Mouse (Mus musculus): ENCODE results near the gene Bpifb9b. TPM values are rescaled to one million over a fixed set of nuclear protein-coding genes. Genes with fewer than 3 reads are reported as not detected.
A peak's percentile ranks its signal among the peaks of the same experiment; 100 is the strongest.
"Not testable (repeated sequence)": the region's sequence is repeated elsewhere in the genome, so short reads cannot be mapped to it uniquely, and the experiment has no call there.

Bpifb9b gene
- not detected in 2 replicates for total RNA-seq (2015)
- not detected in 2 replicates for total RNA-seq (2017)

GRCm38 (mm10) chr2:154306927-154307326 is at the start of gene Bpifb9b:
TSS of gene Bpifb9b (plus strand) at chr2:154307227.
- not testable (repeated sequence) for ATAC-seq (replicated peaks; ENCODE audit: poor library complexity)

DNA sequence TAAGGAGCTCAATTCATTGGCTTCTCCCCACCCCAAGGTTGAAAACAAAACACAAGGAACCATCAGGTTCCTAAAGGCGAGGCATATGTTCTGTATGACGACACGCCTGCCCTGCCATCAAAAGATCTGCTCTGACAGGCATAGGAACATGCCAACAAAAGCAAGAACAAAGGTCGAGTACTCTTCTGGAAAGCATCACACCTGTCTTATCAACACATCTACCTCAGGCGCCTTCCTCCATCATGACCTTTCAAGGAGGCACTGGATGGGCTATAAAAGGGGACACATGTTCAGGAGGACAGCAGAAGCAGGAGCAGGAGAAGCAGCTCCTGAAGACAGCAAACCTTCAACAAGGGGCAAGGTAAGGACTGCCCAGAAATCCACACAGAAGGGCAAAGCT is 49.5 kb upstream of the Bpifb9b start, which contains the start of gene Bpifb9a:
Bpifb9a (plus strand) TSS at position 301 of the 400 bp plus-strand sequence.
- not testable (repeated sequence) for ATAC-seq (replicated peaks; ENCODE audit: poor library complexity)

- peak; percentile 98 for ATAC-seq (replicated peaks; ENCODE audit: poor library complexity)
Observed at GRCm38 (mm10) chr2:154264397-154264796, 42.6 kb upstream of the Bpifb9b start.

GRCm38 (mm10) chr2:154291866-154292265 is 15.2 kb upstream of the Bpifb9b start:
- ATAC-seq (replicated peaks; ENCODE audit: poor library complexity) = not testable (repeated sequence)

DNA sequence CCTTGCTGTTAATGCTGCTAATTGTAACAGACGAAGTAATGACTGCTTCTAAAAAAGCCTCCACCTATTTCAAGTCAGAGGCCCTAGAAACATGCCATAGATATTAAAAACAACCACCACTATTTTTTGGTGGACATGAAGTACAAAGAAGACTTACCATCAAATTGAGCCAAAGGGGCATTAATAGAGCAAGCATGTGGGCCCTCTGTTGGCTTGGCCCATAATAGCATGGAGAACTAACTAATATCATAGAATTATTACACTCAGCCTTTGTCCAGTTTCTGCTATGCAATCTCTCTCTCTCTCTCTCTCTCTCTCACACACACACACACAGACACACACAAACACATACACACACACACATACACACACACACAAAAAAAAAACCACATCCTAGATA is 14.2 kb upstream of the Bpifb9b start:
- ATAC-seq (replicated peaks; ENCODE audit: poor library complexity) = no peak

GRCm38 (mm10) chr2:154294746-154295145 is 12.3 kb upstream of the Bpifb9b start:
- ATAC-seq (replicated peaks; ENCODE audit: poor library complexity) = peak; percentile 34; the same call in 1 of the 2 replicates

DNA sequence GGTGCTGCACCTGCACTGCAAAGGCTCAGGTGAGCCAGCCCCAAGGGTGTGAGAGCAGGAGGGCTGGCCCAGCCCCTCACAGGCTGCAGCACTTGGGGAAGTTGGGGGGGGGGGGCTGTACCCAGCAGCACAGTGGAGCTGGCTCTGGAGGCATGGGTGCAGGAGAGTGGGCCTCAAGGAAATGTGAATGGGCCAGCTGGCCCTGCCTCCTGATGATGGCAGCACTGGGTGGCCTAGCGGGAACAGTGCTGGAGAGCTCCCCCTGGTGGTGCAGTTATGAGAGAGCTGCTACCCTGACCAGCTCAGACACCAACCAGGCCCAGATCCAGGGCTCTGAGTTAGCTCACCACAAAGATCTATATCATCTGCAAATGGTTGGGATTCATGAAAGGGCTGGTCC is 6.5 kb upstream of the Bpifb9b start:
- ATAC-seq (replicated peaks; ENCODE audit: poor library complexity) = peak; percentile 99

DNA sequence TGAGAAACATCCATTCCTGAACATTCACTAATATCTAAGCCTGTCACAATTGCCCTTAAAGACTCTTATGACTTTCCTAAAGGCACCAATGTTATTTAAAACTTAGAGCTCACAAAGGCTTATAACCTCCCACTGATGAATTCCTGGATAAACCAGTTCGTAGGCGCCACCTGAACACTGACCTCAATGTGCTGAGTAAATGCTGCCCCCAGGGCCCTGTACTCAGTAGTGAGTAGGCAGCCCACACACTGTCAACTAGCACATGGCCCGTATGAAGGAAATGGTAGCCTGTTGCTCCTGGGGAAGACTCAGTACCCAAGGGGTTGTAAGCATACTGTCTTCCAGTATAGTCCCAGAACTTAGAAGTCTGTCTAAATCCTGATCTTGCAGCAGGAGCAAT is 5.3 kb upstream of the Bpifb9b start:
- ATAC-seq (replicated peaks; ENCODE audit: poor library complexity) = no peak

- peak; percentile 72 for ATAC-seq (replicated peaks; ENCODE audit: poor library complexity)
Observed at GRCm38 (mm10) chr2:154304604-154305003, 2.4 kb upstream of the Bpifb9b start.

- peak; percentile 99 for ATAC-seq (replicated peaks; ENCODE audit: poor library complexity)
Observed at GRCm38 (mm10) chr2:154313771-154314170, 6.7 kb downstream of the Bpifb9b start.

- peak; percentile 80 for ATAC-seq (replicated peaks; ENCODE audit: poor library complexity)
Observed at GRCm38 (mm10) chr2:154326852-154327251, 19.8 kb downstream of the Bpifb9b start.

GRCm38 (mm10) chr2:154335572-154335971 is 28.5 kb downstream of the Bpifb9b start:
- ATAC-seq (replicated peaks; ENCODE audit: poor library complexity) = no peak

DNA sequence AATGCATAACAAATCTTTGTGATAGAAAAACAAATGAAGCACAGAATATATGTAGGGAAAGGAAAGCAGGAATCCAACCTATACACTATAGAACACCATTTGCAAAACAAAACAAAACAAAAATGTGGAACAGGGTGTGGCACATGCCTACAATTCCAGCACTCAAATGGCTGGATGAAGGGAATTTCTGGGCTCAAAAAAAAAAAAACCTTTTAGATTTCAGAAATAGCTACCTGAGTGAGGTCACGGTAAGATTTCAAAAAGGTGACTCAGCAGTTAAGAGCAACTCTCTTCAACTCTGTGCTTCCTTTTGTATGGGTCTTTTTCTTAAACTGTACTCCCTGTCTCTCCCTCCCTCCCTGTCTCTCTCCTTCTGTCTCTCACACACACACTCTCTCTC is 31.1 kb downstream of the Bpifb9b start:
- ATAC-seq (replicated peaks; ENCODE audit: poor library complexity) = no peak

- no peak for ATAC-seq (replicated peaks; ENCODE audit: poor library complexity)
Observed at GRCm38 (mm10) chr2:154339356-154339755, 32.3 kb downstream of the Bpifb9b start.

DNA sequence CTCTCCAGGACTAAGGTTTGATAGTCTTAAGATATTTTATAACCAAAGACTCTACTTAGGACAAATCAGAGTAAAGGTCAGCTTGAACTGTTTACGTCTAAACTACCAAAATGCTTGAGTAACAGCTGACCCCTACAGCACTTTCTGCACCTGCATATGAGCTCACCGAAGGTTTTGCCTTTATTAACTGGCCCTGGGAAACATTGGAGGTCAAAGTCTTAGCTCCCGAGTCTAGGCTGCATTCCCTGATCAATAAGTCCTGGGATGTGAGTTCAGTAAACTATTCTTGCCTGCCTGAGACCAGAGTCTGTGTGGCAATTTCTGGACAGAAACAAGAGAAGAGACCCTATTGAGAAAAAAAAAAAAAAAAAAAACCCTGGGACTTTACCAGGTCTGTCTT is 41.1 kb downstream of the Bpifb9b start:
- no peak for ATAC-seq (replicated peaks; ENCODE audit: poor library complexity)

DNA sequence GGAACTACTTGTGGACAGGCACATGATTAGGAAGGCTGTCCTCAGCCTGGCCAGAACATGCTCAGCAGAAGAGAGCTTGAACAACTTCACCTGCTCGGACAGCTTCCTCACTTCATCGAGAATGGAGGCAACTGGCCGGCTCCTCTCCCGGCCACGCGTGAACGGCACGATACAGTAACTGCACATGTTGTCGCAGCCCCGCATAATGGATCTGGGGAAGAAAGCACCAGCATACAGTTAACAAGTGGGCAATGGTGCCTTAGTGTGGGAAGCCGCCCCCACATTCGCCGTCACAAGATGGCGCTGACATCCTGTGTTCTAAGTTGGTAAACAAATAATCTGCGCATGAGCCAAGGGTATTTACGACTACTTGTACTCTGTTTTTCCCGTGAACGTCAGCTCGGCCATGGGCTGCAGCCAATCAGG is 47.0 kb downstream of the Bpifb9b start:
- ATAC-seq (replicated peaks; ENCODE audit: poor library complexity) = peak; percentile 42; the same call in 1 of the 2 replicates

DNA sequence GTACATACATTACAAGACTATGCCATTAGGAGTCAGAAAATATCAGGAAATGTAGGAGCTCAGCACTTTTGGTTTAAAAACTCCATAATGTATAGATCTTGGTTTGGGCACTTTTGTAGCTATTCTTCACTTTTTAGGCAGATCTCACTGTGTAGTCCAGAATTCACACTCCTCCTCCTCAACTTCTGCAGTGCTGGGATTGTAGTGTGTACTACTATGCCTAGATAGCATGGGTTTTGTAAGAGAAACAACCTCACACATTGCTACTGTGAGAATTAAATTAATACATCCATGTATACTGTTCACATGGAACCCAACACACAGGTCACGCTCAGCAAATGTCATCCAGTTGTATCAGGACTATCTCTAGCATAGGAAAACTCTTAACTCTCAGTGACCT is 60.5 kb downstream of the Bpifb9b start:
- no peak for ATAC-seq (replicated peaks; ENCODE audit: poor library complexity)

Other genes with a start within 250 kb of the Bpifb9b start
- not detected in 2 replicates for gene Bpifa3, start 176.9 kb upstream of the Bpifb9b start, total RNA-seq (2015)
- gene Bpifa3, start 176.9 kb upstream of the Bpifb9b start, total RNA-seq (2017) = not detected in 2 replicates
- gene Bpifa1, start 164.3 kb upstream of the Bpifb9b start, total RNA-seq (2015) = not detected in 2 replicates
- not detected in 2 replicates for gene Bpifa1, start 164.3 kb upstream of the Bpifb9b start, total RNA-seq (2017)
- not detected in 2 replicates for gene Bpifa5, start 144.6 kb upstream of the Bpifb9b start, total RNA-seq (2015)
- gene Bpifa5, start 144.6 kb upstream of the Bpifb9b start, total RNA-seq (2017) = not detected in 2 replicates
- not detected in 2 replicates for gene Bpifb1, start 116.4 kb upstream of the Bpifb9b start, total RNA-seq (2015)
- gene Bpifb1, start 116.4 kb upstream of the Bpifb9b start, total RNA-seq (2017) = not detected in 2 replicates
- gene Bpifb5, start 83.5 kb upstream of the Bpifb9b start, total RNA-seq (2015) = not detected in 2 replicates
- gene Bpifb5, start 83.5 kb upstream of the Bpifb9b start, total RNA-seq (2017) = 0.42 TPM in 1 of 2 replicates, not detected in the other
- not detected in 2 replicates for gene Bpifb9a, start 49.4 kb upstream of the Bpifb9b start, total RNA-seq (2015)
- not detected in 2 replicates for gene Bpifb9a, start 49.4 kb upstream of the Bpifb9b start, total RNA-seq (2017)
- gene Cdk5rap1, start 65.8 kb downstream of the Bpifb9b start, total RNA-seq (2015) = 12.3 and 15.8 TPM in 2 replicates
- gene Cdk5rap1, start 65.8 kb downstream of the Bpifb9b start, total RNA-seq (2017) = 13.8 and 16.4 TPM in 2 replicates
- gene Snta1, start 100.9 kb downstream of the Bpifb9b start, total RNA-seq (2015) = not detected in 2 replicates
- gene Snta1, start 100.9 kb downstream of the Bpifb9b start, total RNA-seq (2017) = 0.12 and 0.24 TPM in 2 replicates
- 14.8 and 23.3 TPM in 2 replicates for gene Cbfa2t2, start 129.3 kb downstream of the Bpifb9b start, total RNA-seq (2015)
- gene Cbfa2t2, start 129.3 kb downstream of the Bpifb9b start, total RNA-seq (2017) = 10.1 and 11.5 TPM in 2 replicates
- gene 1700003F12Rik, start 239.9 kb downstream of the Bpifb9b start, total RNA-seq (2015) = not detected in 2 replicates
- gene 1700003F12Rik, start 239.9 kb downstream of the Bpifb9b start, total RNA-seq (2017) = not detected in 2 replicates
- not detected in 2 replicates for gene Actl10, start 244.5 kb downstream of the Bpifb9b start, total RNA-seq (2015)
- gene Actl10, start 244.5 kb downstream of the Bpifb9b start, total RNA-seq (2017) = 0.27 TPM in 1 of 2 replicates, not detected in the other

Data from megakaryocyte progenitor cell, adult 5-6 weeks (primary cell).